Mouse (Mus musculus): ENCODE measurements at regions not wholly inside any gene's neighbourhood (a gene's known extent, or its start where the extent isn't known, plus 50 kb on each side); places are given as distances from the start of the nearest gene placed in this dataset.

GRCm38 (mm10) chr6:93393551-93393950 is 450.3 kb upstream of the Adamts9 start:
- no peak for DNase-seq (ENCODE audit: inconsistent ontology term)

DNA sequence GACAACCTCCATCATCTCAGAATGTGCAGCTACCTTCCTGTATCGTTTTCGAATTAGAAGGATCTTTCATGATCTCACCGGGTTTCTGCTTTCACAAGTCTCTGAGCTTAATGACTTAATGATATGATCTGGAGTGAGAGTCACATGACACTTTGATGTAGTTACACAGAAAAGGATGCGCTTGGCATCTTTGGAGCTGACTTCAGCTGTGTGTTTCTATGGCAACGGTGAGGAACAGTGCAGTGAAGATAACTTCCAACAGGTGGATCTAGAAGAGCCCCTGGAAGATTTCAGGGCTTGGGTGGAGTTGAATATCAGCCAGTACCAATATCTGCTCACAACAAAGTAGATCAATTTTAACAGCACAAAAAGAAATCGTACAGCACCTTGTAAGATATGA is 449.1 kb upstream of the Adamts9 start:
- no peak for DNase-seq (ENCODE audit: inconsistent ontology term)

GRCm38 (mm10) chr6:93391166-93391565 is 447.9 kb upstream of the Adamts9 start:
- no peak for DNase-seq (ENCODE audit: inconsistent ontology term)

DNA sequence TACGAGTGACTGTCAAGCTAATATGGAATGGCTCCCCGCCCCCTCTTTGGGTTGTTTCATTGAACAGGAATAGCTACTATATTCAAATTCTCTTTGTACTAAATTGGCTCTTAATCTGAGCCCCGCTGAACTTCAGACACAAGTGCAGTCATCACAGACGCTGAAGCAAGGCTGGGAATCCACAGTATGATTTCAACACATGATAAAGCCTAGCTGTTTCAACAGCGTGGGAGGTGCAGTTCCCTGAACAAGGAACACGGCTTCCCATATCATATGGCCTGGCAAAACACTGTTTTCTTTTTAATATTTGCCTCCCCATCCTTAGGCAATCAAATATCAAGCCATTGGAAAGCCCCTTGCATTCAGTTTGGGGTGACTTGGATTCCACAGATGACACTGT is 428.0 kb upstream of the Adamts9 start:
- DNase-seq (ENCODE audit: inconsistent ontology term), result no peak

DNA sequence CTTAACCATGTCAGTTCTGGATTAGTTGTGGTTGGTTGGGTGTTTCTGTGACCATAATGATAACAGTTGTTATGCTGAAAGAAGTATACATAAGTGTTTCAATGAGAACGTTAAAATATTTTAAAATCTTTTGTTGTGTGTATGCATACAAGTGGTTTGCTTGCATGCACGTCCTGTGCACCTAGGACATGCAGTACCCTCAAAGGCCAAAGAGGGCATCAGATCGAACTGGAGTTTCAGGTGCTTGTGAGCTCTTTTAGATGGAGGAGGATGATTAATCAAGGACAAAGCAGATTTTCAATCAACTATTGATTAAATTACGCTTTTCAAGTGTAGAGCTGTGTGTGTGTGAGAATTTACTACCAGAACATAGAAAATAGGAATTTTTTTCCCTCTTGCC is 420.6 kb upstream of the Adamts9 start:
- no peak for DNase-seq (ENCODE audit: inconsistent ontology term)

DNA sequence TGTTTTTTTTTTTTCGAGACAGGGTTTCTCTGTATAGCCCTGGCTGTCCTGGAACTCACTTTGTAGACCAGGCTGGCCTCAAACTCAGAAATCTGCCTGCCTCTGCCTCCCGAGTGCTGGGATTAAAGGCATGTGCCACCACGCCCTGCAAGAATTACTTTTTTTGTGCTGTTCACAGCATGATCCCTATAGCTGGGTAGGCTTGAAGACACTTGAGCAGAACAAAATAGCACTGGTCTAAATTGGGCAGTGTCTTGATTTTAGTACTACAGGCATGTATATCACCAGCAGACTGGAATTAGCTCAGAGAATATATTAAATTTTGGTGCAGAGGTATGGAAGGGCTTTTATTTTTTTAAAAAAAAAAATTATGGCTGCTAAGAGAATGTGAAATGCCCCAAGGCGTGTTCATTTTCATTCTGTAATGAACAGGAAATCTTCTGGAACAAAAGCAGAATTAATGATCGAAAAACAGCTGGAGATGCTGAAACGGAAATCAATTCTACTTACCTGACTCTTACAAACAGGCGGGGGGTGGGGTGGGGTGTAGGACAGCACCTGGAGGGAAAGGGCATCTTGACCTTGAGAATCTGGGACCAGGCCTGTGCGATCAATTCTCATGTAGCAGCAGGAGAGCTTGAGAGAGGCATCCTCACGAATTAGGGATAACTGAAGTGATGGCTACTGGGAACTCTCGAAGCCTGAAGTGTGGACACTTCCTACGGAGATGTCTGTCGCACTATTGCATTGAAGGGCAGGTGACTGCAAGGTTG is 410.2 kb upstream of the Adamts9 start:
- DNase-seq (ENCODE audit: inconsistent ontology term), result no peak

- DNase-seq (ENCODE audit: inconsistent ontology term), result no peak
These were observed 406.8 kb upstream of the Adamts9 start for GRCm38 (mm10) chr6:93349936-93350700.

DNA sequence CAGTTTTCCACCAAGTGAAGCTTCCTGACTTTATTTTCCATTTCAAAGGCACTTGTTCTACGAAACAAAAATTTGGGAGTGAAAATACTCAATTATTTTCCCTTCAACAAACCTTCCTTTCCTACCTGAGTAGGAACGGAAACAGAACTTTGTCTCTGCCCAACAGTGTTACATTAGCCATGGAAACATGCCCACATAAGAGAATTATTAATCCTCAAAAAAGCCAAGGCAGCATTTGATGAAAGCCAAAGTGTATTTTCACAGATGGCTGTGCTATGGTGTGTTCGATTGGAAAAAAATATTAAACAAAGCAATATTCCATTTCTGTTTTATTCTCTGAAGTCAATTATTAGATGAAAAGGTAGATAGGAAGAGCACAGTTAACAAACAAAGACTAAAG is 404.8 kb upstream of the Adamts9 start:
- DNase-seq (ENCODE audit: inconsistent ontology term), result no peak

GRCm38 (mm10) chr6:93328683-93329082 is 385.4 kb upstream of the Adamts9 start:
- no peak for DNase-seq (ENCODE audit: inconsistent ontology term)

DNA sequence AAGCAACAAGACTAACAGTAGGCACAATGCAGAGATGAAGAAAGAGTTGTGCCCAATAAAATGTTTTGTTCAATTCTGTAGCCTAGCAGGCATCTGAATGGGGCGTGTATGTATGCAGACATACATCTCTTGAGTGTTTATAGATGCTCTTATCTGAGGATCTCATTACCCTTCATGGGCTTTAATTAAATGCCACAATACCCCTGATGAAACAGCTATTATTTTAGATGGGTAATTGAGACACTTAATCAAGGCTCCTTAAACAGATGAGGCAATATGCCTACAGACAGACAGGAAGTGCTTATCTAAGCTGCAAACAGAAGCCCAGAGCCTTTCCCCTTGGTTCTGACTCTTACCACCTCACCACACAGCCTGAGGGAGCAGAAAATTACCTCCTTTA is 384.6 kb upstream of the Adamts9 start:
- no peak for DNase-seq (ENCODE audit: inconsistent ontology term)

GRCm38 (mm10) chr6:93323881-93324280 is 380.6 kb upstream of the Adamts9 start:
- DNase-seq (ENCODE audit: inconsistent ontology term), result no peak

DNA sequence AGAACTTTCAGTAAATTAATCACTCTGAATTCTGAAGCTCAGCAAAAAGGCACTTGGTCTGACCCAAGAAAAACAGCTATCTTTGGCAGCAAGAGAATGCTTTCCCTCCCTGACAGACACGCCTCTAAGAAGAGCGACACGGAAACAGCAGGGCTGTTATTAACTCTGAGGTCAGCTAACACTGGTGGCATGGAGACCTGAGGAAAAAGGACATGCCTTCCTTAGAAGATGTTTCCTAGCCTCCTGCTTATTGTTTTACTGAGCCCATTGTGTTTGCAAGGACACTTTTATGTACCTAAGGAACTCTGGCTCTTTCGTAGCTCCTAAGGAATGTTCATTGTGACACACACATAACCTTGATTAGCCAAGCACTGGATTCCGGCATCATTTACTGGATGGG is 371.3 kb upstream of the Adamts9 start:
- no peak for DNase-seq (ENCODE audit: inconsistent ontology term)

GRCm38 (mm10) chr6:93305176-93305575 is 361.9 kb upstream of the Adamts9 start:
- no peak for DNase-seq (ENCODE audit: inconsistent ontology term)

DNA sequence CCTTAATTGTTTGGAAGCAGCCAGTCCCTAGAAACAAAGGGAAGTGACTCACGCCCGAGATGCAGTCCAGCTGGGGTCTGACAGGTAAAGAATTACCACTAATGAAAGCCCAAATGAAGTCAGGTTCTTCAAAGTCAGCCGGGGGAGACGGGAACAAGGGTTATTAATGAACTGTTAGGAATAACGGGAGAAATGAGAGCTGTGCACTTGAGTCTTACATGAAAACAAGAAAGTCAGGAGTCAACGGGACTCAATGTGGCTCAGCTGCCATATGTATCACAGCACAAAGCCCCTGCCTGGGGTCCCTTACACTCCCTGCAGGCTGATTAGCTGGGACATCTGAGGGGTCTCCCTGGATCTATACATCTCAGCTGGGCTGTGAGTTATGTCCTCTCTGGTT is 354.7 kb upstream of the Adamts9 start:
- no peak for DNase-seq (ENCODE audit: inconsistent ontology term)

DNA sequence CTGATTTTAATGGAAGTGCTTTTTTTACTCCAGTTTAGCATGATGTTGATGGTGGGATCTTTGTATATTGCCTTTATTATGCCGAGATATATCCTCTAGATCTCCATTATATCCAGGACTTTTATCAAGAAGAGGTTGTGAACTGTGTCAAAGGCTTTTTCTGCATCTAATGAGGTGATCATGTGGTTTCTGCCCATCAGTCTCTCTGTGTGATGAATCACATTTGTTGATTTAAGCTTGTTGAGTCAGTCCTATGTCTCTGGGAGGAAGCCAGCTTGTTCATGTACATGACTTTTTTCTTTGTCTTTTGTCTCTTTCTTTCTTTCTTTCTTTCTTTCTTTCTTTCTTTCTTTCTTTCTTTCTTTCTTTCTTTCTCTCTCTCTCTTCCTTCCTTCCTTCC is 348.4 kb upstream of the Adamts9 start:
- peak; percentile 52 for DNase-seq (ENCODE audit: inconsistent ontology term)

DNA sequence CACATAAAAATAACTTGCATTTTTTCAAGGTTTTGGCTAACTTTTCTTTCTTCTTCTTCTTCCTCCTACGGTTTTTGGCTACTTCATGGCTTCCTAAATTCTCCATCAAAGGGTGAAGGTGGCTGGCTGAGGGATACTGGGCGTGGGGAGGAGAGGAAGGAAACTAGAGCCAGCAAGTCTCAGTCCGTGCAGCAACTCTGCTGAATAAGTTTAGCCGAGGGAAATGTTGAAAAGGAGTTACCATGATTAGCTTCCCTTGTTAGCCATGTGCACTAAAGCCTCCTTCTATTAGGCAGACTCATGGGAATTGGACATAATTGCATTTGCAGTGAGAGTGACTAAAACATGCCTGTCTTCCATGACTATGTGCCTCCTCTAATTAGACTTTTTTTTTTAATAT is 345.1 kb upstream of the Adamts9 start:
- no peak for DNase-seq (ENCODE audit: inconsistent ontology term)

GRCm38 (mm10) chr6:93285796-93286195 is 342.5 kb upstream of the Adamts9 start:
- DNase-seq (ENCODE audit: inconsistent ontology term), result peak; percentile 76

GRCm38 (mm10) chr6:93281530-93281929 is 338.2 kb upstream of the Adamts9 start:
- peak; percentile 63 for DNase-seq (ENCODE audit: inconsistent ontology term)

DNA sequence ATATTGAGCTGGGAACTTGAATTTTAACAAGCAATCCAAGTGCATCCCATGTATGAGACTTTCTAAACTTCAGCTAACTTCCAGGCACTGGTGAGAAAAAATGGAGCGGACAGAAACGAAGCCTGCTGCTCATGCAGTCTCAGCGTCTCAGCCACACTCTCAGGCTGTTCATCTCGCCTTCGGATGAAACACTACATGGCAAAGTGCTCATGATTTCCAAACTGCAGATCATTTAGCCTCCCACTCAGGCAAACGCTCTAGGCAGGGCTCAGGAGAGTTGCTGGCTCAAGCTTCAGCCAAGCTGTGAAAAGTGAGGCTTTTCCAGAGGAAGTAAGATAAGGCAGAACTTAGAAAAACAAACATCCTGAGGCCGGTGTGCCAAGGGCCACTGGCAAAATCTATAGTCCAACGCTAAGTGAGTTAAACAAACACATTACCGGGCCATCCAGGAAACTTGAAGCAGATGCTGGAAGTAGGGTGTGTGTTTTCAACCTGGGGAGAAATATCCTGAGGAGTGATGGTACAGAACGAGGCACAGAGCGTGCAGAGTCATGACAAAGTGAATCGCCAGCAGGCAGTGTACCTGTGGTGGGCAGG is 330.7 kb upstream of the Adamts9 start:
- no peak for DNase-seq (ENCODE audit: inconsistent ontology term)

- DNase-seq (ENCODE audit: inconsistent ontology term), result no peak
These were observed 328.9 kb upstream of the Adamts9 start for GRCm38 (mm10) chr6:93272206-93272605.

DNA sequence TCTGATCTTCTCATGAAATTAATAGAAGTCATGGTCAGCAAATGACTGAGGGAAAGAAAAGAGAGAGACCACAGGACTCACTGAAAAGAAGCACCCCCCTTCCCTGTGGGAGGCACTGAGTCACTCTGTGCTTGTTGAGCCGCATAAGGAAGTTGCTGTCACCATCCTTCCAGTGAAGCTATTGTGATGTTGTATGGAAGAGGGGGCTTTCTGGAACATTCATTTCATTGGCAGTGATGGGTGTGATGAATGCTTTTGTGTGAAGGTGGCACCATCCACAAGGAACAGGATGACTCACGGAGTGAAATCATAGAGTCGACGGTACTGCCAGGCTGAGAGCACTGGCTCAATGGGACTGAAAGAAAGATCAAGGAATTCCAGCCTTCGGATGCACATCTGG is 323.5 kb upstream of the Adamts9 start:
- DNase-seq (ENCODE audit: inconsistent ontology term), result peak; percentile 86

GRCm38 (mm10) chr6:93265164-93265563 is 321.9 kb upstream of the Adamts9 start:
- no peak for DNase-seq (ENCODE audit: inconsistent ontology term)

DNA sequence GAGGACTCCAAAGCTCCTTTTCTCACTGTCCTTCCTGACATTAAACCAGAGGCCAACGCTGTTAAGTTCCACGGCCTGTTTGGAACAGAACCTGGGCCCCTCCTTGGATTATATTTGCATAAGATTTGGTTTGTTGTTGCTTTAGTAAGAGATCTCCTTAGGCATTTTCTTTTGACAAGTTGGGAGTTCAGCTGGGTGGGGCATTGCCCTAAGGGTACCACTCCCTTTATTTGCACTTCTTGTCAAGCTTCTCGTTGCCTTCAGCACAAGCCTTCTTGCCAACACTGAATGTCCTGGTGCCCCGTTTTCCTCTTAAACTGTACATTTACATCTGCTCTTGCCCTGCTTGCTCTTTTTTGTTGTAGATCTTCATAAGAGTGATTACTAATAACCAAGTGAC is 317.5 kb upstream of the Adamts9 start:
- DNase-seq (ENCODE audit: inconsistent ontology term), result no peak

All from Muller cell, postnatal 12 days (primary cell).